Mouse (Mus musculus): ENCODE data around the gene Gm6509.
"Not testable (repeated sequence)": the region's sequence is repeated elsewhere in the genome, so short reads cannot be mapped to it uniquely, and the experiment has no call there.

Gene Gm6509

GRCm38 (mm10) chr5:94623679-94624078 is at the start of gene Gm6509:
Gm6509 (plus strand) TSS chr5:94623979.
- DNase-seq (ENCODE audit: low spot score): peak; percentile 0

GRCm38 (mm10) chr5:94616242-94616641 is 7.5 kb upstream of the Gm6509 start, which contains the start of gene Gm3147:
Gm3147 (minus strand) TSS chr5:94616342.
- DNase-seq (ENCODE audit: low spot score): not testable (repeated sequence)

- not testable (repeated sequence) for DNase-seq (ENCODE audit: low spot score)
Observed at GRCm38 (mm10) chr5:94648082-94648481, 24.3 kb downstream of the Gm6509 start, which contains the start of gene Gm6205. Gm6205 (plus strand) TSS chr5:94648382.

Measured in T-cell, adult 2 months (primary cell).